Mouse (Mus musculus): ENCODE data around the gene Aatf. TPM values are rescaled to one million over a fixed set of nuclear protein-coding genes. Genes with fewer than 3 reads are reported as not detected.

Gene Aatf
- polyA plus RNA-seq, 1 experiment from 2014 or later: 39.1 TPM

GRCm38 (mm10) chr11:84523321-84523831, 10.1 kb upstream of the Aatf start:
- no peak overlapping the region for H3K4me2 ChIP-seq (ENCODE audit: low read depth, low read length)

DNA sequence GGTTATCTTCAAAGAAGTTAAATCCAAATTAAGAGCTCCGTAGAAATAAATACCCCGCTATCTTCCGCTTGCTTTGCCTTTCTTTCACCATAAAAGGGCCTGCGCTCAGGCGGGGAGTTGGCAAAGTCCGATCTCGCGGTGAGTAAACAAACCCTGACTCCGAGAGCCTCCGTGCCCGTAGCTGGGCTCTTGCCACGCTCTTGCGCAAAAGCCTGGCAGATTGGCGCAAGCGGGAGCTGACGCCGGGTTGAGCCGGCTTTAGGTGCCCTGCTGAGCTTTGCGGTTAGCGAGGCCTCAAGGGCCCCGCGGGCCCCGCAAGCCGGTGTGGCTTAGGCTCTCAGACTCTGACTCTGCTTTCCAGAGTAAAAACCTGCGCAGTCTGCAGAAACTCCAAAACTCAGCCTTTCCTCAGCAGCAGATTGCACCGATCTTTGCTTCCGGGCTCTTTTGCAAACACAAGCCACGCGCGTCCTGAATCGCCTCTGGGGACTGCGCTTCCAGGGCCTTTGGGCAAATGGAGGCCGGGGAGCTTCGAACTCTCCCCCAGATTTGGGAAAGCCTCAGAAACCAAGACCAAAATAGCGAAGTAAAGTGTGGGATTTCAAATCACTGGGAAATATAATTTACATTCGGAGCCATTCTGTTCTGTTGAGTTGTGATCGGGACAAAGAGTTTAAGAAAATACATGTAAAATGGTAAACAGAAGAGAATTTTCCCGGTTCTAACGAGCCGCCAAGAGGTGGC, 9.4 kb upstream of the Aatf start:
- peak overlapping the region; percentile 51 for H3K4me2 ChIP-seq (ENCODE audit: low read depth, low read length)
- peak; percentile 68 for ATAC-seq (ENCODE audit: low read depth)
- WGBS: 1% methylated on average over 40 of the region's 40 CpGs
- no peaks in the 10 kb centered on the region; the same call in 1 of the 2 replicates for H3K9me3 ChIP-seq (ENCODE audit: control insufficient read depth, low read length)
- H3K4me3 ChIP-seq (ENCODE audit: low read length): peak overlapping the region; percentile 31
- H3K9ac ChIP-seq (ENCODE audit: low read length): no peak overlapping the region
- H3K4me1 ChIP-seq (replicated peaks; ENCODE audit: control insufficient read depth, insufficient read depth, low read length): peaks cover 32% of the 10 kb centered on the region
- H3K27ac ChIP-seq (ENCODE audit: low read length): no peak overlapping the region
- peaks cover 95% of the 10 kb centered on the region for H3K27me3 ChIP-seq (ENCODE audit: control insufficient read depth, insufficient read depth, low read depth, low read length)
- no peaks in the 10 kb centered on the region for H3K36me3 ChIP-seq (ENCODE audit: control insufficient read depth, insufficient read depth, low read length)

More at GRCm38 (mm10) chr11:84523321-84523831, 10.1 kb upstream of the Aatf start:
- Histone ChIP-seq H3K36me3 (ENCODE audit: control insufficient read depth, insufficient read depth, low read length) (no peaks in the 10 kb centered on the region), H3K27ac (ENCODE audit: low read length) (no peak overlapping the region), H3K4me1 (replicated peaks; ENCODE audit: control insufficient read depth, insufficient read depth, low read length) (peaks cover 32% of the 10 kb centered on the region), H3K4me3 (ENCODE audit: low read length) (no peak overlapping the region), H3K27me3 (ENCODE audit: control insufficient read depth, insufficient read depth, low read depth, low read length) (peaks cover 99% of the 10 kb centered on the region), H3K9ac (ENCODE audit: low read length) (no peak overlapping the region), H3K9me3 (ENCODE audit: control insufficient read depth, low read length) (no peaks in the 10 kb centered on the region; the same call in 1 of the 2 replicates)
- no peak for ATAC-seq (ENCODE audit: low read depth)
- 2% methylated on average over 16 of the region's 16 CpGs for WGBS

DNA sequence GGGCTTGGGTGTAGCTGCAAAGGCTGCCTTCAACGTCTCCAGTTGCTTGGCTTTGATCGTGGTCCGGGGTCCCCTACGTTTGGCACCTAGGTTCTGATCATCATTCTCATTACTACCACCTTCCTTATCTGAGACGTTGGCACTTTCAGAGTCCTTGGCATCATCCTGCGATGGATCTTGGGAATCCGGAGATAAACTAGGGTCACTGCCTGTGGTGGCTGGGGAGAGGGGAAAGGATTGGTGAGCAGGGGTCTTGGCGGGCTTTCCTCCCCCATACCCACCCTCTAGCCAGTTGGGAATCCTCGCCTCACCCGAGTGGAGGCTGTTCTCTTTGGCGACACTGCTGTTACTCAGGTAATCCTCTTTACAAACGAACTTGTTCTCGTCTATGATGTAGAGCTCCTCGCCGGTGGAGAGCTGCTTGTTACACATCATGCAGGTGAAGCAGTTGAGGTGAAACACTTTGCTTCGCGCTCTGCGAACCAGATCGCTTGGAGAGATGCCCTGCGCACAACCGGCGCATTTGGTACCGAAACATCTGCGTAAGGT, 8.5 kb upstream of the Aatf start:
- Histone ChIP-seq H3K27me3 (ENCODE audit: control insufficient read depth, insufficient read depth, low read depth, low read length) (peaks cover 91% of the 10 kb centered on the region), H3K4me2 (ENCODE audit: low read depth, low read length) (peak overlapping the region; percentile 51; the same call in 1 of the 2 replicates), H3K9me3 (ENCODE audit: control insufficient read depth, low read length) (no peaks in the 10 kb centered on the region; the same call in 1 of the 2 replicates), H3K9ac (ENCODE audit: low read length) (no peak overlapping the region), H3K27ac (ENCODE audit: low read length) (no peak overlapping the region), H3K4me3 (ENCODE audit: low read length) (no peak overlapping the region; the same call in 1 of the 2 replicates), H3K36me3 (ENCODE audit: control insufficient read depth, insufficient read depth, low read length) (no peaks in the 10 kb centered on the region), H3K4me1 (replicated peaks; ENCODE audit: control insufficient read depth, insufficient read depth, low read length) (peaks cover 32% of the 10 kb centered on the region)
- ATAC-seq (ENCODE audit: low read depth): no peak
- WGBS: 23% methylated on average over 24 of the region's 24 CpGs

DNA sequence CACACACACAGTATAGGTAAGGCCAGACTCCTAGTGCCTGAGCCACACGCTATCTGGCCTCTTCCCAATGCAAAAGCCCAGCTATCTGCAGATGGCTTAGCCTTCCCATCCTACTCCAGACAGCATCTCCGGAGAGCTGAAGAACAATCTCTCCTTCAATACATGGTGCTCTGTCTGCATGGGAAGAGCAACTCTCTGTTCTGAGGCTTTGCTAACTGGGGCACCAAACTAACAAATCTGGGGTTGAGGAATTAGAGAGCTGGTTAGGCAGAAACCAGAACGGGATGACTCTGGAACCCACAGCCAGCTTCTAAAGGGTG, 7.7 kb upstream of the Aatf start:
- 50% methylated on average over 3 of the region's 3 CpGs for WGBS
- H3K27ac ChIP-seq (ENCODE audit: low read length): no peak overlapping the region

GRCm38 (mm10) chr11:84520269-84521070, 7.1 kb upstream of the Aatf start:
- H3K9ac ChIP-seq (ENCODE audit: low read length): no peak overlapping the region
- peaks cover 24% of the 10 kb centered on the region for H3K4me1 ChIP-seq (replicated peaks; ENCODE audit: control insufficient read depth, insufficient read depth, low read length)
- no peaks in the 10 kb centered on the region for H3K36me3 ChIP-seq (ENCODE audit: control insufficient read depth, insufficient read depth, low read length)
- H3K9me3 ChIP-seq (ENCODE audit: control insufficient read depth, low read length): no peaks in the 10 kb centered on the region; the same call in 1 of the 2 replicates
- ATAC-seq (ENCODE audit: low read depth): no peak
- H3K27me3 ChIP-seq (ENCODE audit: control insufficient read depth, insufficient read depth, low read depth, low read length): peaks cover 91% of the 10 kb centered on the region
- no peak overlapping the region for H3K4me2 ChIP-seq (ENCODE audit: low read depth, low read length)
- no peak overlapping the region for H3K4me3 ChIP-seq (ENCODE audit: low read length)
- WGBS: 14% methylated on average over 30 of the region's 31 CpGs
- no peak overlapping the region for H3K27ac ChIP-seq (ENCODE audit: low read length)

More for the DNA sequence above, 7.7 kb upstream of the Aatf start:
- H3K36me3 ChIP-seq (ENCODE audit: control insufficient read depth, insufficient read depth, low read length): no peaks in the 10 kb centered on the region
- H3K9me3 ChIP-seq (ENCODE audit: control insufficient read depth, low read length): no peaks in the 10 kb centered on the region; the same call in 1 of the 2 replicates
- no peak overlapping the region for H3K4me3 ChIP-seq (ENCODE audit: low read length)
- no peak overlapping the region for H3K9ac ChIP-seq (ENCODE audit: low read length)
- peaks cover 30% of the 10 kb centered on the region for H3K4me1 ChIP-seq (replicated peaks; ENCODE audit: control insufficient read depth, insufficient read depth, low read length)
- H3K4me2 ChIP-seq (ENCODE audit: low read depth, low read length): no peak overlapping the region
- ATAC-seq (ENCODE audit: low read depth): no peak
- H3K27me3 ChIP-seq (ENCODE audit: control insufficient read depth, insufficient read depth, low read depth, low read length): peaks cover 91% of the 10 kb centered on the region

DNA sequence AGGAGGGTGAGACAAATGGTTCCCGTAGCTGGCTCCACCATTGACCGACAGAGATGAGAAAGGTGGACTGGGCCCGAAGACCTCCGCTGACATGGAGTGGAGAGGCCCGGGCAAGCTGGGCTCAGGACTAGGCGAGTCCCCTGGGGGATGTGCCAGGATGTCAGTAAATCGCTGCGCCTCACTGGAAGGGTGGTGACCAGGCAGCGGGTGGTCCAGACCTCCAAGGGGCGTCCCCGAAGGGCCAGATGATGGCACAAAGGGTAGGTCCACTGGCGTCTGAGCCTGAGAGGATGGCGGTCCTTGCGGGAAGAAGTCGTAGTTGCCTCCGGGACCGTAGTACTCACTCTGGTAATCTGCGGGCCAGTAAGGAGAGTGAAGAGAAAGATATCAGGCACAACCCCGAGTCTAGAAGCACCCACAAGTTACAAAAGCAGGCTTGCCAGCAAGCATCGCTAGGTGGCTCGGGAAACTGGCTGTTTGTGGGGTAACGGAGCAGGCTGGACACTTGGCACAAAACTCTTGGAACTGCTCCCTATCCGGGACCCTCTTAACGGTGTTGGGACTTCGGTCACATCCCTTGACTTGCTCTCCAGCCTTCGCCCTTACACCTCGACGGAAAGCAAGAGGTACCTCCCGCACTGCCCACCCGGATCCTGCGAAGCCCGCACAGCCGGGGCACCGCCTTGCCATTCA, 6.4 kb upstream of the Aatf start:
- H3K9me3 ChIP-seq (ENCODE audit: control insufficient read depth, low read length): no peaks in the 10 kb centered on the region; the same call in 1 of the 2 replicates
- ATAC-seq (ENCODE audit: low read depth): no peak
- WGBS: 31% methylated on average over 34 of the region's 34 CpGs
- peaks cover 17% of the 10 kb centered on the region for H3K4me1 ChIP-seq (replicated peaks; ENCODE audit: control insufficient read depth, insufficient read depth, low read length)
- H3K4me2 ChIP-seq (ENCODE audit: low read depth, low read length): no peak overlapping the region
- peaks cover 91% of the 10 kb centered on the region for H3K27me3 ChIP-seq (ENCODE audit: control insufficient read depth, insufficient read depth, low read depth, low read length)
- H3K4me3 ChIP-seq (ENCODE audit: low read length): no peak overlapping the region
- H3K36me3 ChIP-seq (ENCODE audit: control insufficient read depth, insufficient read depth, low read length): no peaks in the 10 kb centered on the region
- no peak overlapping the region for H3K27ac ChIP-seq (ENCODE audit: low read length)
- H3K9ac ChIP-seq (ENCODE audit: low read length): no peak overlapping the region

GRCm38 (mm10) chr11:84519036-84519435, 5.7 kb upstream of the Aatf start:
- Histone ChIP-seq H3K9me3 (ENCODE audit: control insufficient read depth, low read length) (no peaks in the 10 kb centered on the region; the same call in 1 of the 2 replicates), H3K4me1 (replicated peaks; ENCODE audit: control insufficient read depth, insufficient read depth, low read length) (peaks cover 17% of the 10 kb centered on the region), H3K4me2 (ENCODE audit: low read depth, low read length) (no peak overlapping the region), H3K27ac (ENCODE audit: low read length) (no peak overlapping the region), H3K4me3 (ENCODE audit: low read length) (no peak overlapping the region), H3K36me3 (ENCODE audit: control insufficient read depth, insufficient read depth, low read length) (no peaks in the 10 kb centered on the region), H3K27me3 (ENCODE audit: control insufficient read depth, insufficient read depth, low read depth, low read length) (peaks cover 92% of the 10 kb centered on the region), H3K9ac (ENCODE audit: low read length) (no peak overlapping the region)
- 54% methylated on average over 12 of the region's 12 CpGs for WGBS
- no peak for ATAC-seq (ENCODE audit: low read depth)

GRCm38 (mm10) chr11:84518261-84518660, 4.9 kb upstream of the Aatf start:
- Histone ChIP-seq H3K9me3 (ENCODE audit: control insufficient read depth, low read length) (no peaks in the 10 kb centered on the region; the same call in 1 of the 2 replicates), H3K4me3 (ENCODE audit: low read length) (no peak overlapping the region), H3K27me3 (ENCODE audit: control insufficient read depth, insufficient read depth, low read depth, low read length) (peaks cover 84% of the 10 kb centered on the region), H3K27ac (ENCODE audit: low read length) (no peak overlapping the region), H3K4me1 (replicated peaks; ENCODE audit: control insufficient read depth, insufficient read depth, low read length) (peaks cover 14% of the 10 kb centered on the region), H3K4me2 (ENCODE audit: low read depth, low read length) (no peak overlapping the region), H3K9ac (ENCODE audit: low read length) (no peak overlapping the region), H3K36me3 (ENCODE audit: control insufficient read depth, insufficient read depth, low read length) (no peaks in the 10 kb centered on the region)
- ATAC-seq (ENCODE audit: low read depth): no peak
- 59% methylated on average over 5 of the region's 5 CpGs for WGBS

Data from lung, embryonic 16.5 days (tissue).